Mouse (Mus musculus) MEL (cell line): ENCODE measurements at regions not wholly inside any gene's neighbourhood (a gene's known extent, or its start where the extent isn't known, plus 50 kb on each side); places are given as distances from the start of the nearest gene placed in this dataset.

Experiments
- DNase-seq: peaks from one replicate; pipeline ENCODE4 v3.0.0; 2011; ENCODE audit warnings: low read depth, low spot score
- H3K27ac ChIP-seq: 2 replicates; pipeline ENCODE4 v1.5.1; 2012; ENCODE audit warnings: low read depth, mild to moderate bottlenecking, control low read depth, low read length, moderate library complexity; ENCODE audit not compliant: control insufficient read depth
- H3K27me3 ChIP-seq, 2 experiments: fragments of 150-350 bp in 1 of 2; sonication (generic) in 1 of 2; 2 replicates each; pipeline ENCODE4 v1.6.1; 2012; ENCODE audit warnings: low read length in 2 of 2, mild to moderate bottlenecking in 2 of 2, improper control_type of control experiment in 1 of 2, moderate library complexity in 1 of 2; ENCODE audit not compliant: insufficient read depth in 2 of 2, control insufficient read depth in 1 of 2
- H3K36me3 ChIP-seq, 2 experiments: 2 replicates each; pipeline ENCODE4 v1.6.1; 2012 to 2014; ENCODE audit warnings: low read length in 2 of 2, improper control_type of control experiment in 1 of 2, inconsistent platforms in 1 of 2, mild to moderate bottlenecking in 1 of 2; ENCODE audit not compliant: insufficient read depth in 2 of 2, control insufficient read depth in 1 of 2
- H3K4me1 ChIP-seq, 2 experiments: fragments of 150-350 bp in 1 of 2; sonication (generic) in 1 of 2; 2 replicates each; pipeline ENCODE4 v1.6.1; 2012; ENCODE audit warnings: low read length in 2 of 2, improper control_type of control experiment in 1 of 2, mild to moderate bottlenecking in 1 of 2; ENCODE audit not compliant: insufficient read depth in 2 of 2, control insufficient read depth in 1 of 2
- H3K4me3 ChIP-seq, 2 experiments: fragments of 150-350 bp in 1 of 2; sonication (generic) in 1 of 2; 2 replicates each; pipeline ENCODE4 v1.5.1; 2012; ENCODE audit warnings: low read depth in 2 of 2, low read length in 2 of 2, mild to moderate bottlenecking in 2 of 2, moderate library complexity in 2 of 2, control low read depth in 1 of 2, improper control_type of control experiment in 1 of 2; ENCODE audit not compliant: control insufficient read depth in 1 of 2, insufficient read depth in 1 of 2
- H3K79me2 ChIP-seq: 2 replicates; pipeline ENCODE4 v1.6.1; 2012; ENCODE audit warnings: mild to moderate bottlenecking, low read length, moderate library complexity; ENCODE audit not compliant: control insufficient read depth, poor library complexity, insufficient read depth
- H3K9ac ChIP-seq: 2 replicates; pipeline ENCODE4 v1.6.1; 2012; ENCODE audit warnings: low read depth, mild to moderate bottlenecking, control low read depth, low read length, moderate library complexity; ENCODE audit not compliant: control insufficient read depth, poor library complexity, severe bottlenecking
- H3K9me3 ChIP-seq: fragments of 150-350 bp; sonication (generic); replicated peaks from 2 replicates; pipeline ENCODE4 v1.6.1; 2012; ENCODE audit warnings: mild to moderate bottlenecking, low read length, improper control_type of control experiment, moderate library complexity; ENCODE audit not compliant: insufficient read depth
- CHD1 ChIP-seq: IDR thresholded peaks from 2 replicates; pipeline ENCODE4 v1.6.1; 2012; ENCODE audit warnings: low read depth, mild to moderate bottlenecking, inconsistent platforms, low read length, improper control_type of control experiment
- CHD2 ChIP-seq: IDR thresholded peaks from 2 replicates; pipeline ENCODE4 v1.6.1; 2011; ENCODE audit warnings: low read length, improper control_type of control experiment
- ELF1 ChIP-seq: IDR thresholded peaks from 2 replicates; pipeline ENCODE4 v1.6.1; 2014; ENCODE audit warnings: low read depth, mild to moderate bottlenecking, inconsistent platforms, low read length, improper control_type of control experiment, moderate library complexity
- EP300 ChIP-seq, 2 experiments: IDR thresholded peaks; 2 replicates each; pipeline ENCODE4 v1.6.1; 2011; ENCODE audit warnings: improper control_type of control experiment in 2 of 2, low read length in 2 of 2, low read depth in 1 of 2, mild to moderate bottlenecking in 1 of 2
- GATA1 ChIP-seq: IDR thresholded peaks from 2 replicates; pipeline ENCODE4 v1.6.1; 2011; ENCODE audit warnings: low read depth, low read length, improper control_type of control experiment
- MAFK ChIP-seq: IDR thresholded peaks from 2 replicates; pipeline ENCODE4 v1.6.1; 2011; ENCODE audit warnings: low read depth, mild to moderate bottlenecking, low read length, improper control_type of control experiment, borderline replicate concordance
- MEF2A ChIP-seq: IDR thresholded peaks from 2 replicates; pipeline ENCODE4 v1.6.1; 2014; ENCODE audit warnings: low read depth, mild to moderate bottlenecking, inconsistent platforms, low read length, improper control_type of control experiment; ENCODE audit not compliant: poor library complexity, insufficient replicate concordance, severe bottlenecking; ENCODE audit errors: extremely low read depth
- MXI1 ChIP-seq: IDR thresholded peaks from 2 replicates; pipeline ENCODE4 v1.6.1; 2011; ENCODE audit warnings: mild to moderate bottlenecking, low read depth, low read length, improper control_type of control experiment
- MYB ChIP-seq: IDR thresholded peaks from 2 replicates; pipeline ENCODE4 v1.6.1; 2011; ENCODE audit warnings: mild to moderate bottlenecking, low read depth, low read length, improper control_type of control experiment
- NELFE ChIP-seq: IDR thresholded peaks from 2 replicates; pipeline ENCODE4 v1.6.1; 2011; ENCODE audit warnings: low read depth, low read length, improper control_type of control experiment
- NRF1 ChIP-seq: IDR thresholded peaks from 2 replicates; pipeline ENCODE4 v1.6.1; 2014; ENCODE audit warnings: low read depth, mild to moderate bottlenecking, inconsistent platforms, low read length, improper control_type of control experiment, moderate library complexity; ENCODE audit not compliant: poor library complexity, insufficient read depth, severe bottlenecking
- POLR2AphosphoS2 ChIP-seq: IDR thresholded peaks from 2 replicates; pipeline ENCODE4 v1.6.1; 2011; ENCODE audit warnings: low read length, improper control_type of control experiment
- POLR2AphosphoS5 ChIP-seq: IDR thresholded peaks from 2 replicates; pipeline ENCODE4 v1.6.1; 2012; ENCODE audit warnings: low read depth, borderline replicate concordance, mild to moderate bottlenecking, inconsistent platforms, low read length, moderate library complexity, mixed read lengths
- RAD21 ChIP-seq: IDR thresholded peaks from 2 replicates; pipeline ENCODE4 v1.6.1; 2011; ENCODE audit warnings: mild to moderate bottlenecking, low read depth, low read length, improper control_type of control experiment
- SMC3 ChIP-seq: IDR thresholded peaks from 2 replicates; pipeline ENCODE4 v1.6.1; 2011; ENCODE audit warnings: low read depth, low read length, improper control_type of control experiment
- TBP ChIP-seq: IDR thresholded peaks from 2 replicates; pipeline ENCODE4 v1.8.0; 2011; ENCODE audit warnings: low read depth, low read length, improper control_type of control experiment
- USF2 ChIP-seq, 2 experiments: IDR thresholded peaks; 2 replicates each; pipeline ENCODE4 v1.6.1; 2011 to 2012; ENCODE audit warnings: improper control_type of control experiment in 2 of 2, low read length in 2 of 2, borderline replicate concordance in 1 of 2, inconsistent platforms in 1 of 2, low read depth in 1 of 2, mild to moderate bottlenecking in 1 of 2; ENCODE audit not compliant: insufficient read depth in 1 of 2
- ZKSCAN1 ChIP-seq: IDR thresholded peaks from 2 replicates; pipeline ENCODE4 v1.6.1; 2012; ENCODE audit warnings: low read depth, mild to moderate bottlenecking, inconsistent platforms, low read length, improper control_type of control experiment, moderate library complexity

DNA sequence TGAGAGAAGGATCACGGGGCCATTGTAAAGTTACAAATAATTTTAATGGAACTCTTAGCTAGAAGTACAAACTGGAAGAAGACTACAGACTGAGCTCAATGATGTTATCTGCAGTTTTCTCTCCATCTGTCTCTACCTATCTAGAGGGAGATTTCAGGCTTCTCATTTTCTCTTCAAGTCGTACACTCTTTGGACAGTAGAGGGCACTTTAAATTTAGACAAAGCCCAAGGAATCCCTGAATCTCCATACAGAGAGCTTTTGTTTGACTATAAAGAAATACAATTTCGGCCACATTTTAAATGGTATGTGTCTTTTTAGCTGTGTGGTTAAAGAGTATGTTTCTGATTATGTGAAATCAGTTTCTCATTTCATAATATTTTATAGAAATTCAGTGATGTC is 397.6 kb downstream of the Fign start:
- no peaks in the 10 kb centered on the region for H3K79me2 ChIP-seq
- no peak overlapping the region for H3K4me3 ChIP-seq
- no peaks in the 10 kb centered on the region for H3K4me1 ChIP-seq
- no peak overlapping the region for H3K27ac ChIP-seq
- H3K9me3 ChIP-seq: no peaks in the 10 kb centered on the region
- no peak overlapping the region for H3K9ac ChIP-seq
- DNase-seq: peak; percentile 2
- TF ChIP-seq ELF1 (no peak), RAD21 (peak; percentile 14), NRF1 (no peak)
- H3K27me3 ChIP-seq: no peaks in the 10 kb centered on the region
- no peaks in the 10 kb centered on the region for H3K36me3 ChIP-seq

DNA sequence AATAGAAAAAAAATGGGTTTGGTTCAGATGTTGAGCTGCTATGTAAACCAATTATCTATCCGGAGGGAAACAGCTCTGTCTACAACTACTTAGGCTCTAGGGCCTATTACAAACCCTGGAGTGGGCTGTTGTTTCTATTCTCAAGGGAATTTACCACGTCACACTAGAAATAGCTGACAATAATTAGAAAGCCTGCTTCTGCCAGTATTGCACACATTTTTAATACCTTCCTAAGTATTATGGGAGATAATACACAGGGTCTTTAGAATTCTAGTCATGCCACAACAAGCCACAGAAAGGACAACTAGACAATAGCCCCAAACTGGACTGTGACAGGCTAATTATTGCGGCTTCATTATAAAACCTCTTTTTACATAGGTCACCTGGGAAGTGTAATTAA is 428.1 kb downstream of the Fign start:
- no peak overlapping the region for H3K9ac ChIP-seq
- H3K4me1 ChIP-seq: no peaks in the 10 kb centered on the region
- DNase-seq: no peak
- H3K79me2 ChIP-seq: no peaks in the 10 kb centered on the region
- no peaks in the 10 kb centered on the region for H3K36me3 ChIP-seq
- no peak overlapping the region for H3K4me3 ChIP-seq
- H3K9me3 ChIP-seq: no peaks in the 10 kb centered on the region
- H3K27ac ChIP-seq: no peak overlapping the region
- H3K27me3 ChIP-seq: no peaks in the 10 kb centered on the region
- no peak for TF ChIP-seq CHD2
- no peak for TF ChIP-seq USF2 (IDR thresholded peaks at IDR 0.05; ENCODE audit: borderline replicate concordance in 1 of 2, insufficient read depth in 1 of 2, low read depth in 1 of 2, low read length in 2 of 2)
- no peak for TF ChIP-seq CHD1
- TF ChIP-seq EP300 (IDR thresholded peaks at IDR 0.05; ENCODE audit: low read depth in 1 of 2, low read length in 2 of 2): no peak
- no peak for TF ChIP-seq MYB
- TF ChIP-seq SMC3: no peak
- TF ChIP-seq TBP: no peak
- no peak for TF ChIP-seq ZKSCAN1
- TF ChIP-seq GATA1: no peak
- no peak for TF ChIP-seq MEF2A
- TF ChIP-seq POLR2AphosphoS2: no peak
- no peak for TF ChIP-seq MXI1
- TF ChIP-seq POLR2AphosphoS5: no peak
- TF ChIP-seq MAFK: no peak
- no peak for TF ChIP-seq NELFE
